Mouse (Mus musculus): ENCODE measurements around the gene Prrc2a. TPM values are rescaled to one million over a fixed set of nuclear protein-coding genes. Genes with fewer than 3 reads are reported as not detected.

Prrc2a gene
- total and polyA plus RNA-seq, 3 experiments: 71.0 to 663 (median 87.6) TPM

GRCm38 (mm10) chr17:35108097-35108496 is 56.6 kb downstream of the Prrc2a start, which contains the start of gene Ly6g5c:
Gene Ly6g5c, plus strand, starts transcription at chr17:35108279.
- H3K9me3 ChIP-seq (replicated peaks; ENCODE audit: insufficient read depth, low read length): no peaks in the 10 kb centered on the region
- peaks cover 0 to 26% of the 10 kb centered on the region in 2 experiments; a peak in 2 of 4 replicates for H3K36me3 ChIP-seq (ENCODE audit: control insufficient read depth in 1 of 2, insufficient read depth in 2 of 2, low read length in 2 of 2)
- DNase-seq (ENCODE audit: low read depth, low spot score): no peak
- peaks cover 18 to 24% of the 10 kb centered on the region in 2 experiments; a peak in 3 of 4 replicates for H3K4me1 ChIP-seq (ENCODE audit: control insufficient read depth in 1 of 2, insufficient read depth in 2 of 2, low read length in 2 of 2)
- TF ChIP-seq GATA1 (IDR thresholded peaks at IDR 0.05; ENCODE audit: low read depth, low read length) (no peak), BHLHE40 (IDR thresholded peaks at IDR 0.05; ENCODE audit: borderline replicate concordance, low read depth, low read length) (no peak), MAZ (IDR thresholded peaks at IDR 0.05; ENCODE audit: low read depth, low read length) (no peak), EP300 (IDR thresholded peaks at IDR 0.05; ENCODE audit: low read depth in 1 of 2, low read length in 2 of 2) (no peak), NRF1 (IDR thresholded peaks at IDR 0.05; ENCODE audit: insufficient read depth, low read depth, low read length, poor library complexity, severe bottlenecking) (no peak), ZMIZ1 (IDR thresholded peaks at IDR 0.05; ENCODE audit: low read depth, low read length) (no peak), CHD2 (IDR thresholded peaks at IDR 0.05; ENCODE audit: low read length) (no peak), POLR2AphosphoS5 (IDR thresholded peaks at IDR 0.05; ENCODE audit: borderline replicate concordance, low read depth, low read length) (no peak), SIN3A (IDR thresholded peaks at IDR 0.05; ENCODE audit: low read length) (no peak), TAL1 (IDR thresholded peaks at IDR 0.05; ENCODE audit: low read length) (no peak), POLR2A (IDR thresholded peaks at IDR 0.05; ENCODE audit: control insufficient read depth in 1 of 2, insufficient read depth in 1 of 2, low read depth in 1 of 2, low read length in 2 of 2, poor library complexity in 1 of 2) (no peak)
- no peak within 1 kb of the TSS for H3K9ac ChIP-seq (ENCODE audit: control insufficient read depth, low read depth, low read length, poor library complexity, severe bottlenecking)
- H3K79me2 ChIP-seq (ENCODE audit: control insufficient read depth, insufficient read depth, low read length, poor library complexity): no peaks in the 10 kb centered on the region
- H3K27ac ChIP-seq (ENCODE audit: control insufficient read depth, low read depth, low read length): no peak within 1 kb of the TSS
- H3K4me3 ChIP-seq (ENCODE audit: control insufficient read depth in 1 of 2, insufficient read depth in 1 of 2, low read depth in 2 of 2, low read length in 2 of 2): no peak within 1 kb of the TSS
- no peaks in the 10 kb centered on the region for H3K27me3 ChIP-seq (ENCODE audit: control insufficient read depth in 1 of 2, insufficient read depth in 2 of 2, low read length in 2 of 2)

DNA sequence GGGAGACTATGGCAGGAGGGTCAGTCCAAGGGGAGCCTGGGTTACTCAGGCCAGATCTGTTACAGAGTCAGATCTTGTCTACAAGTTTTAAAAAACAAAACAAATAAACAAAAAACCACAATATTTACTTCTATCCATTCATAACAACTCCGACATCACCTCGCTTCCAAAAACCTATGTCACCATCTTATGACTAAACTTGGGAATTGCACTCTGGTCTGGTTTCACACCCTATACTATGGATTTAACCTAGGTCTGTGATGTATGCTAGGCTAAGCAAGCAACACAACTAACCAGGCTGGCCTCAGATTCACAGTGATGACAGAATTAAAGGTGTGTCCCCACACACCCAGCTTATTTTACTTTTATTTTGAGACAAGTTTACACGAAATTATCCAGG is 58.2 kb downstream of the Prrc2a start:
- peak; percentile 37 for DNase-seq (ENCODE audit: low read depth, low spot score)
- Histone ChIP-seq H3K36me3 (ENCODE audit: control insufficient read depth in 1 of 2, insufficient read depth in 2 of 2, low read length in 2 of 2) (peaks cover 0 to 31% of the 10 kb centered on the region in 2 experiments; a peak in 2 of 4 replicates), H3K9me3 (replicated peaks; ENCODE audit: insufficient read depth, low read length) (no peaks in the 10 kb centered on the region), H3K4me1 (ENCODE audit: control insufficient read depth in 1 of 2, insufficient read depth in 2 of 2, low read length in 2 of 2) (peaks cover 22 to 36% of the 10 kb centered on the region in 2 experiments), H3K4me3 (ENCODE audit: control insufficient read depth in 1 of 2, insufficient read depth in 1 of 2, low read depth in 2 of 2, low read length in 2 of 2) (no peak overlapping the region), H3K9ac (ENCODE audit: control insufficient read depth, low read depth, low read length, poor library complexity, severe bottlenecking) (peak overlapping the region; percentile 64; the same call in 1 of the 2 replicates), H3K79me2 (ENCODE audit: control insufficient read depth, insufficient read depth, low read length, poor library complexity) (no peaks in the 10 kb centered on the region), H3K27me3 (ENCODE audit: control insufficient read depth in 1 of 2, insufficient read depth in 2 of 2, low read length in 2 of 2) (no peaks in the 10 kb centered on the region), H3K27ac (ENCODE audit: control insufficient read depth, low read depth, low read length) (peak overlapping the region; percentile 96; the same call in 1 of the 2 replicates)
- peak; percentile 35; the same call in 1 of the 2 replicates for TF ChIP-seq SMC3 (IDR thresholded peaks at IDR 0.05; ENCODE audit: low read depth, low read length)
- TF ChIP-seq HCFC1 (IDR thresholded peaks at IDR 0.05; ENCODE audit: low read depth, low read length): no peak
- TF ChIP-seq RCOR1 (IDR thresholded peaks at IDR 0.05; ENCODE audit: low read depth, low read length): no peak
- peak; percentile 51 for TF ChIP-seq RAD21 (IDR thresholded peaks at IDR 0.05; ENCODE audit: low read depth, low read length)
- TF ChIP-seq ZC3H11A (IDR thresholded peaks at IDR 0.05; ENCODE audit: low read depth, low read length): peak; percentile 30
- TF ChIP-seq CTCF (IDR thresholded peaks at IDR 0.05 in 2 of 3, conservative IDR thresholded peaks at IDR 0.05 in 1 of 3; ENCODE audit: control insufficient read depth in 1 of 3, insufficient read depth in 1 of 3, low read depth in 2 of 3, low read length in 3 of 3, poor library complexity in 1 of 3, severe bottlenecking in 1 of 3): peak in 1 of 3 experiments; percentile 51; a peak in 2 of 6 replicates
